Mouse (Mus musculus) neural tube, embryonic 10.5 days (tissue): ENCODE results near the gene Ppara.

Experiments
- DNase-seq: peaks from one replicate; pipeline ENCODE4 v3.0.0-alpha.2; 2017; ENCODE audit warnings: low spot score; ENCODE audit errors: extremely low spot score

The Ppara gene

DNA sequence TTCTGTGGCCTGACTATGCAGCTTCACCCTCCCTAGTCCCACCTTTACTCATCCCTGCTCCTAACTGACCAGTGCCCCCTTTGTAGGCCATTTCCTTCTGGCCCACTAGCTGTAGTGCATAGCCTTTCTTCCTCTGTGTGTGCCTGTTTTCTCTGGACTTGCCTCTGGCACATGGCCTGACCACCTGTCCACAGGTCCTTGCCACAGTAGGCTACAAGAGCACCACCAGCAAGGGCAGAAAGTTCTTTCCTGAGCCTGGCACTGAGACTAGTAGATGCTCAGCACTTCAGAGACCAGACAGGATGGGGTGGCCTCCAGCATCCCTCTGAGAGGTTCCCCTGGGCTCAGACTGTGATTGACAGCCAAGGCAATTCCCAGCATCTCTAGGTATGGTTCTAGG is 110.3 kb downstream of the Ppara start:
- DNase-seq: no peak

DNA sequence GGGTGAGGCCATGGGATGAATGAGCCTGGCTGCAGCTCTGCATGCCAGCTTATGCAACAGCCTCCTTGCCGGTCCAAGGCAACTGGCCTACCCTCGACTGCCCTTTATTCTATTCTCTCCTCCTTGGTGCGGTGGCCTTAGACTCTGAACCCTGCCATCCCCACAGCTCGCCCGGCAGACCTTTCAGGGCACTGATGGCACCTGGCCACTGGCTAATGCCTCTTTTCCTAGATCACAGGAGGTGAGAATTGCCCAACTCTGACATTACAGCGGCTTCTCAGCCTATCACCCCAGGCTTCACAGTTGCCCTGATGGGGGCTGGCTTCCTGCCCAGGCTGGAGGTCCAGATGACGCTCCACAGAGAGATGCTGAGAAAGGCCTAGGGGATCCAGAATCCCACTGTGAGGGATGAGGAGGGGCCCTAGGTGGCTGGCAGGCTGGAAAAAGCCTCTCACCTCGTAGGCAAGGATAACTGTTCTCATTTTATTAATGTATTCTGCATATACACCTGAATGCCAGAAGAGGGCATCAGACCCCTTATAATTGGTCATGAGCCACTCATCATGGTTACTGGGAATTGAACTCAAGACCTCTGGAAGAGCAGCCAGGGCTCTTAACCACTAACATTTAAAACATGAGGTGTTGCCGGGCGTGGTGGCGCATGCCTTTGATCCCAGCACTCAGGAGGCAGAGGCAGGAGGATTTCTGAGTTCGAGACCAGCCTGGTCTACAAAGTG is 117.0 kb downstream of the Ppara start:
- DNase-seq: no peak
